ENCODE assay signal across 8 mouse cellular contexts in the genomic region with DNA sequence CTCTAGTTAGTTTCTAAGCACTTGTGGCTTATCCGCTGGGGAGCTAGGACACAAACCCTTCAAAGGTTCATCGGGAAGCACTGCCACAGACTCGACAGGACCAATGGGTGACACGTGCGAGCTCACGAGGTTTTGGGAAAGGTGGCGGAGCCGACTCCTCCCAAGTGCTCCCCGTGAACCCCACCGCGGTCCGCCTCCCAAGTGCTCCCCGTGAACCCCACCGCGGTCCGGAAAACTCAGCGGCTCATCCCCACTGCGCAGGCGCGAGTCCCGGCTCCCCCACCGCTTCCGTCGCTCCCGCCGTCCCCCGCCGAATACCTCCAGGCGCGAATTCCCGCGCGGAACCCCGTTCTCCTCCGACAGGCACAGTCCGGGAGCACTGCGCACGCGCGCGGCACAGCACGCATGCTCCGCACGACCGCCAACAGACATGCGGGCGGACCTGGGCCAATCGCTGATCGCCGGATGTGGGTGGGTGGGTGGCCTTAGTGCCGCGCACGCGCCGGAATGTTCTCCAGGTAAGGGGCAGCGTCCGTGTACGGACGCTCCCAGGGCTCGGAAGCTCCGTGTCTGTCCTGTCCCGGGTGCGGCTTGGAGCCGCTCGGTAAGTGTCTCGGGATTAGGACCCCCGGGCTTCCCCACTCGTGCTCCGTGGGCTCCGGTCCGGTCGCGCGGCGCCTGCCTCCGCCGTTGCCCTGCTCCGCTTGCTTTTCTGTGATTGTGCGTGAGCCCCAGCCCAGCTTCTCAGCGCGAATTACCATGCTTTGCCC. TPM values are rescaled to one million over a fixed set of nuclear protein-coding genes. Genes with fewer than 3 reads are reported as not detected.
DNase-seq lines count a peak whose midpoint lies in the region; ATAC-seq and TF ChIP-seq lines count a peak whose summit lies in the region.

TSS of gene Mtrr (minus strand) at position 403 of the 770 bp plus-strand sequence.
TSS of gene Fastkd3 (plus strand) at position 488 of the 770 bp plus-strand sequence.

- H3K27me3 ChIP-seq in hindbrain, embryonic 10.5 days (ENCODE audit: insufficient read depth, poor library complexity, severe bottlenecking): no peaks in the 10 kb centered on the region
- no peaks in the 10 kb centered on the region for H3K27me3 ChIP-seq in lung, postnatal 0 days (replicated peaks; ENCODE audit: insufficient read depth, low read length)

- under 1% methylated on average over 81 of the region's 81 CpGs for WGBS in hindbrain, embryonic 10.5 days
- under 1% methylated on average over 81 of the region's 81 CpGs for WGBS in lung, postnatal 0 days

- DNase-seq in MN1 (ENCODE audit: low spot score): peak; percentile 98
- DNase-seq in cerebellum, adult 9-10 months: peak; percentile 96
- peak; percentile 98 for DNase-seq in hindbrain, embryonic 10.5 days (ENCODE audit: low spot score)
- DNase-seq in layer of hippocampus, adult 9-11 months: peak; percentile 97
- DNase-seq in lung, postnatal 0 days (ENCODE audit: low spot score): peak; percentile 98
- DNase-seq in ovary, postnatal 14 days (ENCODE audit: low spot score): peak; percentile 96
- peak; percentile 98 for DNase-seq in thymus, postnatal 14 days

- peak; percentile 95 for ATAC-seq in frontal cortex, adult (ENCODE audit: low TSS enrichment)
- ATAC-seq in lung, postnatal 0 days: peak; percentile 95

- H3K9me3 ChIP-seq in hindbrain, embryonic 10.5 days: no peaks in the 10 kb centered on the region
- no peaks in the 10 kb centered on the region for H3K9me3 ChIP-seq in lung, postnatal 0 days (ENCODE audit: low read length)

- H3K4me3 ChIP-seq in hindbrain, embryonic 10.5 days: peak within 1 kb of the TSS; percentile 75
- H3K4me3 ChIP-seq in lung, postnatal 0 days (ENCODE audit: low read depth, low read length): peak within 1 kb of the TSS; percentile 88

- H3K27ac ChIP-seq in hindbrain, embryonic 10.5 days: peak within 1 kb of the TSS; percentile 91
- H3K27ac ChIP-seq in lung, postnatal 0 days (ENCODE audit: low read length): peak within 1 kb of the TSS; percentile 85

- peak within 1 kb of the TSS; percentile 90 for H3K4me2 ChIP-seq in lung, postnatal 0 days (replicated peaks; ENCODE audit: low read depth, low read length)

- H3K9ac ChIP-seq in lung, postnatal 0 days (replicated peaks; ENCODE audit: low read depth): peak within 1 kb of the TSS; percentile 70

- H3K4me1 ChIP-seq in hindbrain, embryonic 10.5 days (replicated peaks): peaks cover 17% of the 10 kb centered on the region
- no peaks in the 10 kb centered on the region; the same call in 1 of the 2 replicates for H3K4me1 ChIP-seq in lung, postnatal 0 days (ENCODE audit: insufficient read depth, low read depth, low read length)

- TF ChIP-seq EP300 in lung, postnatal 0 days (IDR thresholded peaks at IDR 0.05): no peak

- TF ChIP-seq CTCF in lung, postnatal 0 days (IDR thresholded peaks at IDR 0.05): no peak

- H3K36me3 ChIP-seq in hindbrain, embryonic 10.5 days: peaks cover 64% of the 10 kb centered on the region
- 0 out of 2 replicates have a peak, but pooled peaks cover 5% of the 10 kb centered on the region for H3K36me3 ChIP-seq in lung, postnatal 0 days (ENCODE audit: insufficient read depth, low read length)

RNA-seq across cellular contexts. Expression of gene Mtrr, which starts in this region (rescaled TPM):
- polyA plus RNA-seq in hindbrain, embryonic 10.5 days (2016; fragmentation: Nextera tagmentation; extraction: Ambion mirVana): 21.2 and 22.0 TPM in 2 replicates
- polyA plus RNA-seq in lung, postnatal 0 days (2015; fragmentation: Nextera tagmentation; extraction: Ambion mirVana): 9.7 and 10.7 TPM in 2 replicates

RNA-seq across cellular contexts. Expression of gene Fastkd3, which starts in this region (rescaled TPM):
- 38.2 and 49.3 TPM in 2 replicates for polyA plus RNA-seq in hindbrain, embryonic 10.5 days (2016; fragmentation: Nextera tagmentation; extraction: Ambion mirVana)
- polyA plus RNA-seq in lung, postnatal 0 days (2015; fragmentation: Nextera tagmentation; extraction: Ambion mirVana): 14.1 and 14.4 TPM in 2 replicates

Comparison
In these comparisons a context has a peak if more than half of its experiments do, and no peak if none do; other contexts are left out.
1. Peak in every context shown above with its lines: DNase-seq, ATAC-seq, H3K4me3 ChIP-seq and H3K27ac ChIP-seq.